Mouse (Mus musculus) bone marrow, adult 2 months (tissue): Measurements from ENCODE around the gene Mettl18. TPM values are rescaled to one million over a fixed set of nuclear protein-coding genes. Genes with fewer than 3 reads are reported as not detected.

ENCODE experiments used
- H3K27ac ChIP-seq: fragments of 200-500 bp; 2 replicates; pipeline ENCODE4 v1.5.1; 2012; ENCODE audit warnings: low read depth, mild to moderate bottlenecking, control low read depth, inconsistent platforms, low read length; ENCODE audit not compliant: control insufficient read depth, poor library complexity, insufficient read depth
- H3K4me1 ChIP-seq: fragments of 200-500 bp; 2 replicates; pipeline ENCODE4 v1.6.1; 2011; ENCODE audit warnings: low read length; ENCODE audit not compliant: control insufficient read depth, insufficient read depth
- H3K4me3 ChIP-seq: fragments of 200-500 bp; replicated peaks from 2 replicates; pipeline ENCODE3; 2011; ENCODE audit warnings: mild to moderate bottlenecking, low read depth, low read length, control low read depth; ENCODE audit not compliant: control insufficient read depth
- CTCF ChIP-seq: fragments of 200-500 bp; IDR thresholded peaks from 2 replicates; pipeline ENCODE4 v1.5.1; 2011; ENCODE audit warnings: low read length, control low read depth; ENCODE audit not compliant: control insufficient read depth, insufficient read depth
- POLR2A ChIP-seq: fragments of 200-500 bp; IDR thresholded peaks from 2 replicates; pipeline ENCODE4 v1.6.1; 2011; ENCODE audit warnings: low read depth, mild to moderate bottlenecking, control low read depth, low read length, borderline replicate concordance; ENCODE audit not compliant: control insufficient read depth
- WGBS: fragments of 180-500 bp; shearing (Covaris S2); methylation state at CpG from one replicate; pipeline ENCODE4 v1.1.7; 2018; 5-methylcytosine and 5-hydroxymethylcytosine counted together
- polyA plus RNA-seq: library from polyadenylated mRNA; stranded (reverse); fragments of >200 nt; gene quantifications from 2 replicates; pipeline ENCODE4 v1.2.4, GENCODE M21; 2011; ENCODE audit warnings: low replicate concordance; ENCODE audit not compliant: missing spikeins, insufficient read depth, insufficient read length

Gene Mettl18
- polyA plus RNA-seq = 5.0 and 11.1 TPM in 2 replicates

DNA sequence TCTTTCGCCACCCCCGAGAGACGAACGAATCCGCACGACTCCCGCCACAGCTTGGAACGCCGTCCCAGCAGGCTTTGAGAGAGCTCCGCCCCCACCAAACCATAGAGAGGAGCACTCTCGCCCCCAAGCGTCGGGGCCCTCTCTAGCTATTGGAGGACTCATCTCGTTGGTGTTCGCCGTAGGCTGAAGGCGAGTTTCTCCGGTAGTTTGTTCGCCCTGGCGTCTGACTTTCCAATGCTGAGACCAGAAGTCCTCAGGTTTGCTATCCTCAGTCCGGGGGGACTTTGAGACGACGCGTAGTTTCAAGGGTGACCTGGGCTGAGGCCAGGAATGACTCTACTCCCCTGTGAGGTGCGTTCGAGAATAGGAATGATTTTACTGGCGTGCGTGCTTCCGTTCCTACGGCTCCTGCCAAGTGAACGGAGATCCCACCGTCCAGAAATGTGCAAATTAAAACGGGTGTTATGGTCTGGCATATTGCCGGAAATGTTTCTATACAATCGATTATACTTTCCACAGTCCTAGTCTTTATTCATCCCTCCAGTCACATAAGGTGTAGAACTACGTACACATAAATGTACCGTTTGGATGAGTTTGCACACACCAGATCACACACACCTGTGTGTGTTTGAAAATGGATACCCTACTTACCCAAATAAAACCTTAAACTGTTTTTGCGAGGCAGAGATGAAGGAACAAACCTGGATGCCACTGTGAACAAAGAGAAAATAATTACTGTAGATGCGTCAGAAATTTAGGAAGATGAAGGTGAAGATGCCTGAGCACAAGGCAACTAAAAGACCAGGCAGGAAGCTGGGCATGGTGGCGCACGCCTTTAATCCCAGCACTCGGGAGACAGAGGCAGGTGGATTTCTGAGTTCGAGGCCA, at the start of gene Mettl18, which contains the start of gene BC055324:
Mettl18 (plus strand) TSS at position 169 of the 888 bp plus-strand sequence.
BC055324 (minus strand) TSS at position 76 of the 888 bp plus-strand sequence.
- under 1% methylated on average over 43 of the region's 43 CpGs for WGBS
- Histone ChIP-seq H3K4me1 (no peaks in the 10 kb centered on the region), H3K4me3 (peak within 1 kb of the TSS; percentile 75), H3K27ac (peak within 1 kb of the TSS; percentile 39)
- no peak for TF ChIP-seq CTCF
- TF ChIP-seq POLR2A = peak; percentile 56; the same call in 1 of the 2 replicates

DNA sequence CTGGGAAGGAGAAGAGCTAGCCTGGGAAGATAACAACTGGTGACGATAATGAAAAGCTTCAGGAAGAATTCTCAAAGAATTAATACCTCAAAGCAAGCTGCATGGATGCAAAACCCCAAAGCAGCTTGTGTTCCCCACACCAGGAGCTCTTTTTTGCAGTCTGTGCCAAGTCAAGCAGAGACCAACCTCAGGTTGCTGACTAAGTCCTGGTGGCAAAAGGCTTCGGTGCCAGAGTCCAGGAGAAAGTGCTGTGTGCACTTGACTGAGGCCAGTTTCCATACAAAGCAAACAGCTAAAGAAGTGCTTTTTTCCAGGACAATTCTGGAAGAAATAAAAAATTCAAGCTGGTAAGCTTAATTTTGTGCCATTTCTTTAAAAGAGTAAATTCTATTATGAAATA, 41.3 kb upstream of the Mettl18 start:
- H3K4me3 ChIP-seq = no peak overlapping the region
- H3K4me1 ChIP-seq = no peaks in the 10 kb centered on the region
- H3K27ac ChIP-seq = no peak overlapping the region
- 81% methylated on average over 2 of the region's 2 CpGs for WGBS
- TF ChIP-seq CTCF (no peak), POLR2A (no peak)

DNA sequence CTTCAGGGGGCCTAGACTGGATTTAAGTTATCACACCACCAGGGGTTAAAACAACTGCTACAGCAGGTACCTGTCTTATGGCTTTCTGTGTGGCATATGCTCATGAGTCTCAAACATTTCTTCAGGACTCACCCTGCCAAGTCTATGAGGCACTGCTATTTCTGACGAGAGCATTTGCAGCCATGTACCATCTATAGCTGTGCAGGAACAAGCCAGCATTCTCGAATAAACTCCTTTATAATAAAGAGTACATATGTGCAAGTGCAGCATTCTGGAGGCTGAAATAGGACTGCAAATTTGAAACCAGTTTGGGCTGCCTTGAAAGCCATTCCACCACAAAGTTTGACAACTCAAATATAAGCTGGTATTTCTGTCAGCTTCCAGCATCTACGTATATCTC, 36.7 kb upstream of the Mettl18 start:
- Histone ChIP-seq H3K4me3 (no peak overlapping the region), H3K27ac (no peak overlapping the region), H3K4me1 (no peaks in the 10 kb centered on the region)
- WGBS = 84% methylated on average over 3 of the region's 3 CpGs
- no peak for TF ChIP-seq CTCF
- TF ChIP-seq POLR2A = no peak

DNA sequence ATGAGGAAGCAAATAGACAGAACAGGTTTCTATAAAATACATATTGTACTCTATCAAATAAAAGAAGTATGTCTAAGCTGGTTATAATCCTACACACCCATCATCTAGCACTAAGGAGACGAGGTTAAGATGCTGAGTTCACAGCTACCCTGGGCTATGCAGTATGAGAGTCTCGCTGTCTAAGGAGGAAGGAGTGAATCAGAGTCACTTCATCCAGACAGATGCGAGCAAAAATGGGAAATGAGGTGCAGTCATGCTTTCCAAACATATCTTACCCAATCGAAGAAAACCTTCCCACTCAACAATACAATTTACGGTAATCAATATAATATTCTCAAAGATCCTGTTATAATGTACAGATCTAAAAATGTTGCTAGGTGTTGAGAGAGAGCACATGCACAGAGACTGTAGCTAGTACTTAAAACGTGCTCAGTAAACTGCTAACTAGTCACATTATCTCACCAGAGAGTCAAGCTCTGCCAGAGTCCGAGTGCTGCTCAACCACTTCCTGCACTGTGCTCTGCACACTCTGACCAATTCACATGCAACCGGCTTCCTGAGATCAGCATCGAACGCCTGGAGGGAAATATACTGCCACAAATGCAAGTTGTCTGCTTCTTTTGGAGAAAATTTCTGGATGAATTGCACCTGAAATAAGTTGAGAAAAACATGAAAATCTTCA, 30.5 kb upstream of the Mettl18 start:
- TF ChIP-seq CTCF = no peak
- no peak for TF ChIP-seq POLR2A
- WGBS = 24% methylated on average over 10 of the region's 10 CpGs
- H3K4me1 ChIP-seq = peaks cover 2% of the 10 kb centered on the region
- H3K4me3 ChIP-seq = no peak overlapping the region
- H3K27ac ChIP-seq = no peak overlapping the region

DNA sequence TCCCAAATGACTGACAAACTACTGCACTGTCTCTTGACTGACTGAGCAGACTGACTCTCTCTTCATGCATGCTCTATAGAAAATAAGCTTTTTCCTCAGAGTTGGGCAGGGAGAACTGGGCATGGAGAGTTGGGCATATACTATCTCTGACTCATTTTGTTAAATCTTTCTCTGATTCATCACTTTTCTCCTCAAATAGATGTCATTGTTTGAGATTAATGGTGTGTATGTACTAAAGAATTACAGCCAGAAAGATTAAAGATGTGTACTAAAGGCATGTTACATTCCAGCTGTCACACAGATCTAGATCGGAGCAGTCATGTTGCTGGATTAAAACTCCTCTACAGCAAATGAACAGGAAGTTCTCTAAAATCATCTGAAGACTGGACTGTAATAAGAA, 20.2 kb upstream of the Mettl18 start:
- no peak for TF ChIP-seq POLR2A
- TF ChIP-seq CTCF = no peak
- WGBS = 91% methylated on average over 1 of the region's 1 CpGs

DNA sequence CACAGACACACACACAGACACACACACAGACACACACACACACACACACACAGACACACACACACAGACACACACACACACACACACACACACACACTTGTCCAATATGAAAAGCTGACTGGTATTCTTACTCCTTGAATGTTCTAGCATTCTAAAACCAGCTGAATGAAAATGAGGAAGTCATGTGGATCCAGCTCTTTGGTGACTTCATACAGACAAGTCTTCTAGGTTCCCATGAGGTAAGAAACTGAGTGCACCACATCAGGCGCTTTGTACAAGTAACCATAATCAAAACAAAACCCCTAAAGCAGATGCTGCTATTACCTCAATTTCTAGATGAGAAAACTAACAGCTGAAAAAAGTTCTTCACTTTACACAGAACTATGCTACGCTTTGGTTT, 19.6 kb upstream of the Mettl18 start:
- no peak overlapping the region for H3K4me3 ChIP-seq
- TF ChIP-seq CTCF (no peak), POLR2A (no peak)
- no peaks in the 10 kb centered on the region for H3K4me1 ChIP-seq
- WGBS = 81% methylated on average over 2 of the region's 2 CpGs
- H3K27ac ChIP-seq = no peak overlapping the region

More for the DNA sequence above, 20.2 kb upstream of the Mettl18 start:
- Histone ChIP-seq H3K4me1 (no peaks in the 10 kb centered on the region), H3K4me3 (no peak overlapping the region), H3K27ac (no peak overlapping the region)

DNA sequence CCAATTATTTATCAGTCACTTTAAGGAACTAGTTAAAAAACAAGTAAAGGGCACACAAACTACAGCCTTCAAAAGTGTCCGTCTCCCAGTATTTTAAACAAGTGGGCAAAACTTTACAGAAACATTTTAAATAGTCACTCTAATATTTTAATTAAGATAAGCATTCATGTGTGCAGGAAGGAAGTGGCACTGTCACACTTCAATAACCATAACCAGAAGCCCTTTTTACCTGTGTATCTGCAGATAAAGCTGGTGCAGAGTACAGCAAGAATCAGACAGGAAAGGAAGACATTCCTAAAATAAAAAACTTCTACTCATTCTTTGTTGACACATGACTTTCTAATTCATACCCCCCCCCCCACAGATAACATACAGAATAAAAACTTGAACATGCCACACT, 18.2 kb upstream of the Mettl18 start:
- no peak overlapping the region for H3K4me3 ChIP-seq
- no peaks in the 10 kb centered on the region for H3K4me1 ChIP-seq
- no peak overlapping the region for H3K27ac ChIP-seq
- TF ChIP-seq CTCF = no peak
- TF ChIP-seq POLR2A = no peak
- 69% methylated on average over 1 of the region's 1 CpGs for WGBS

DNA sequence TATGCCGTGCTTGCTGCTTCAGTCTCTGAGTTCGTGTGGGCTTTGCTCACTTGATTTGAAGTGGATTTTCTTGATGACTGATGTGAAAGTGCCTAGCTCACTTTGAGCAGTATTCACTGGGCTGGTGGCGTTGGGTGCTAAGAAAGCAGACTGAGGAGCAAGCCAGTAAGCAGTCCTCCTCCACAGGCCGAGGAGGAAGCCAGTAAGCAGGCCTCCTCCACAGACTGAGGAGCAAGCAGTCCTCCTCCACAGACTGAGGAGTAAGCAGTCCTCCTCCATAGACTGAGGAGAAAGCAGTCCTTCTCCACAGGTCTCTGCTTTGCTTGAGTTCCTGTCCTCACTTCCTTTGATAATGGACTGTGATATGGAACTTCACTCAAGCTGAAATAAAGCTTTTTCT, 2.3 kb upstream of the Mettl18 start:
- Histone ChIP-seq H3K4me3 (no peak overlapping the region), H3K27ac (no peak overlapping the region), H3K4me1 (no peaks in the 10 kb centered on the region)
- no peak for TF ChIP-seq POLR2A
- TF ChIP-seq CTCF = no peak
- 84% methylated on average over 4 of the region's 4 CpGs for WGBS

DNA sequence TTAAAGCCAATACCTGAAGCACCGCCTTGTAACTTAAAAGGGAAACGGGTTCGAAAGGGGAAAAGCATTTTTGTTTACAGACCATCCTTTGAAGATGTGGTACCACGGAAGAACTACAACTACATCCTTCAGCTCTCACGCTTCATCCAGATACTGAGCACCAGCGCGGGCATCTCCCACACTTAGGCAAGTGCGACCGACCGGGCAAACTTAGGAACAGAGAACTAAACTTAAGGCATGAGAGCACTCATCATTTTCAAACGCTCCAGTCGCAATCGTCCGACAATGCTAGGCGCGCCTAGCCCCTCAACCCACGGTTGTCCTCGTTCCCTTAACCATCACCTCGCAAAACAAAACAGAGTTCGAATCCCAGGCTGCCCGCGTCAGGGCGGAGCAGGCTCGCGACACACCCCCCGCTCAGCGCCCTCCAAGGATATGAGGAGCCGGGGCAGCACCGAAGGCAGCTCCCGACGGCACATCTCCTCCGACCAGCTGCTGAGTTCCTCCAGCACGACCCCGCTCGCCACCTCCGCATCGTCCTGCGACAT, 442 bp upstream of the Mettl18 start:
- Histone ChIP-seq H3K4me3 (peak overlapping the region; percentile 75), H3K27ac (no peak overlapping the region), H3K4me1 (no peaks in the 10 kb centered on the region)
- no peak for TF ChIP-seq POLR2A
- TF ChIP-seq CTCF = no peak
- under 1% methylated on average over 38 of the region's 38 CpGs for WGBS
